Mouse (Mus musculus) left cerebral cortex, adult 2 months (tissue): ENCODE measurements around the gene Ppp4c. TPM values are rescaled to one million over a fixed set of nuclear protein-coding genes. Genes with fewer than 3 reads are reported as not detected.

ENCODE experiments used
- DNase-seq, 2 experiments: peaks; one replicate each; pipeline ENCODE4 v3.0.0; 2021 to 2022; ENCODE audit warnings: low spot score in 2 of 2, mixed read lengths in 1 of 2; ENCODE audit errors: extremely low spot score in 1 of 2
- H3K27ac ChIP-seq: fragments of 200-600 bp; 2 replicates; pipeline ENCODE4 v1.8.1; 2022
- H3K4me3 ChIP-seq: fragments of 200-600 bp; 2 replicates; pipeline ENCODE4 v1.8.1; 2022
- CTCF ChIP-seq: fragments of 200-600 bp; IDR thresholded peaks from 2 replicates; pipeline ENCODE4 v1.8.1; 2022; ENCODE audit warnings: antibody characterized with exemption, mild to moderate bottlenecking, moderate library complexity
- intact Hi-C: fragments of 180-260 bp; cut with DNase I; formaldehyde crosslinking; loops from one replicate; pipeline ENCODE4 v1.15.1; 2025
- total RNA-seq, 2 experiments: library from RNA; stranded (reverse); gene quantifications; 2 replicates each; pipeline ENCODE4 v1.2.3; 2021

Gene Ppp4c
- total RNA-seq, 2 experiments from 2014 or later, result 50.4 TPM

- H3K27ac ChIP-seq, result peak overlapping the region; percentile 96
- H3K4me3 ChIP-seq, result no peak overlapping the region
- DNase-seq, result no peak
- TF ChIP-seq CTCF, result no peak
- intact Hi-C loops, result loop anchor here (1.0 to 10.0 kb wide), 5 partner anchors 15 to 351 kb away; partner anchors contain the start of genes Tufm and Ypel3
Observed at GRCm38 (mm10) chr7:126761529-126762067, 30.7 kb downstream of the Ppp4c start.

- no peak for TF ChIP-seq CTCF
- intact Hi-C loops, result loop anchor here (5.0 to 10.0 kb wide), 3 partner anchors 59 to 351 kb away; partner anchors contain the start of gene Tufm
- Histone ChIP-seq H3K27ac (peak overlapping the region; percentile 96), H3K4me3 (no peak overlapping the region; the same call in 1 of the 2 replicates)
- no peak for DNase-seq
Observed at GRCm38 (mm10) chr7:126760956-126761355, 31.3 kb downstream of the Ppp4c start.

GRCm38 (mm10) chr7:126760391-126760802 lies 31.9 kb downstream of the Ppp4c start:
- DNase-seq, result no peak

DNA sequence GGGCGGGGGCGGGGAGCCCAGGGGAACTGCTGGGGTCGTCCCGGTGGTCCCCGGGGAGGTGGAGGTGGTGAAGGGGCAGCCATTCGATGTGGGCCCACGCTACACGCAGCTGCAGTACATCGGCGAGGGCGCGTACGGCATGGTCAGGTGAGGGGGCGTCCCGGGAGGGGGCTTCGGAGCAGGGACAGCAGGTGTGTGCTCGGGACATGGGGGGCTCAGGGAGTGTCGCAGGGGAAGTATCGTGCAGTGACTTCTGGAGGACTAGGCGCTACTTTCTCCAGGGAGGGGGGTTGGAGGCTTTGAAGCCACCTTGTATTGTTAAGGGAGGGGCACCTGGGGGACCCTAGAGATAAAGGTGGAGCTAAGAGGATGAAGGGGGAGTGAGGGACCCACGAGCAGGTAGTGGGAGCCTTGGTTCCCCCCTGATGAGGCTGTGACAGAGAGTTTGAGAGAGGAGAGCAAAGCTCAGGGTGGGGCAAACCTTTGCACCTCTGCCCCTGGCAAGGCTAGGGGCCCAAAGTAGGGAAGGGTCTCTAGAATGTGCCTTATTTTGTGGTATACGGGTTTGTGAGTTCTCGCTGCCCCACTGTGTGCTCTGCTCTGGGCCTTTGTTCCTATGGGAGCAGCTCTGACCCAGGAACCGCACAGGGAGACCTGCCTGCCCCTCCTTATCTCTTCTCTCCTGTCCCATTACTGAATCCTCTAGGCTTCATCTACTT lies 32.5 kb downstream of the Ppp4c start:
- no peak for DNase-seq
- TF ChIP-seq CTCF, result no peak
- intact Hi-C loops, result loop anchor here (5.0 to 10.0 kb wide), 3 partner anchors 58 to 352 kb away; partner anchors contain the start of gene Tufm
- Histone ChIP-seq H3K4me3 (peak overlapping the region; percentile 62), H3K27ac (peak overlapping the region; percentile 96)

More at GRCm38 (mm10) chr7:126760391-126760802, 31.9 kb downstream of the Ppp4c start:
- Histone ChIP-seq H3K27ac (peak overlapping the region; percentile 96), H3K4me3 (peak overlapping the region; percentile 62)
- TF ChIP-seq CTCF, result no peak
- intact Hi-C loops, result loop anchor here (5.0 to 10.0 kb wide), 3 partner anchors 58 to 352 kb away; partner anchors contain the start of gene Tufm

GRCm38 (mm10) chr7:126759050-126759671 lies 33.1 kb downstream of the Ppp4c start, which contains the start of gene Mapk3:
Mapk3 (plus strand) TSS chr7:126759601.
- Histone ChIP-seq H3K4me3 (peak within 1 kb of the TSS; percentile 62), H3K27ac (peak within 1 kb of the TSS; percentile 96)
- intact Hi-C loops, result no loop called here
- peak; percentile 78 for TF ChIP-seq CTCF
- peak; percentile 83 to 87 for DNase-seq

- no peak overlapping the region for H3K4me3 ChIP-seq
- peak overlapping the region; percentile 80; the same call in 1 of the 2 replicates for H3K27ac ChIP-seq
- intact Hi-C loops, result no loop called here
- DNase-seq, result no peak
- TF ChIP-seq CTCF, result no peak
Observed at GRCm38 (mm10) chr7:126758539-126758938, 33.8 kb downstream of the Ppp4c start.

GRCm38 (mm10) chr7:126754866-126755265 lies 37.4 kb downstream of the Ppp4c start:
- peak; percentile 96 for TF ChIP-seq CTCF
- intact Hi-C loops, result no loop called here
- Histone ChIP-seq H3K27ac (no peak overlapping the region), H3K4me3 (no peak overlapping the region)
- DNase-seq, result peak; percentile 65 to 72

DNA sequence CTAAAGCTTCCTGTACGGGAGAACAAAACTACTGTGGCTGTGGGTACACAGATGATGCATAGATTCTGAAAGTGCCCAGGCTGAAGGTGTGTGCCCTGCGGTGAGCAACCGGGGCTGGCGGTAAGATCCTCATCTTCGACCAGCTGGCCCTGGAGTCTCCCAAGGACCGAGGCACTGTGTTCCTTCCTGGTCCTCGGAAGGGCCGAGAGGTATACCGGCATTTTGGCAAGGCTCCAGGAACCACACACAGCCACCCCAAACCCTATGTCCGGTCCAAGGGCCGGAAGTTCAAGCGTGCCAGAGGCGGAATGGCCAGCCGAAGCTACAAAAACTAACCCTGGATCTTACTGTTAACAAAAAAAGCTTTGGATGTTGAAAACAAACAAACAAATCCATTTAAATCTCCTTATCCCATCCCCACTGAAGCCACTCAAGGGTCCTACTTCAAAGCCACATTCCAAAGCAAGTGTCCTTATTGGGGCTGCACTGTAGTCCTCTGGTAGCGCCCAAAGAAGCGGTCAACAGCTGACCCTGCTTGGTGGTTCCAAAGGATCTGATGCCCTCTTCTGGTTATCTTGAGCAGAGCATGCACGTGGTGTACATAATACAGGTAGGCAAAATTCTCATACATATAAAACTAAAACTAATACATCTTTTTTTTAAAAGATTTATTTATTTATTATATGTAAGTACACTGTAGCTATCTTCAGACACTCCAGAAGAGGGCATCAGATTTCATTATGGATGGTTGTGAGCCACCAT lies 42.5 kb downstream of the Ppp4c start:
- no peak overlapping the region for H3K4me3 ChIP-seq
- TF ChIP-seq CTCF, result peak; percentile 21; the same call in 1 of the 2 replicates
- intact Hi-C loops, result no loop called here
- no peak for DNase-seq
- H3K27ac ChIP-seq, result no peak overlapping the region

- no peak overlapping the region for H3K4me3 ChIP-seq
- no peak for TF ChIP-seq CTCF
- H3K27ac ChIP-seq, result no peak overlapping the region
- intact Hi-C loops, result no loop called here
- no peak for DNase-seq
Observed at GRCm38 (mm10) chr7:126748824-126749223, 43.5 kb downstream of the Ppp4c start.

- no peak overlapping the region for H3K27ac ChIP-seq
- intact Hi-C loops, result no loop called here
- DNase-seq, result no peak
- no peak overlapping the region for H3K4me3 ChIP-seq
- TF ChIP-seq CTCF, result no peak
Observed at GRCm38 (mm10) chr7:126746798-126747197, 45.5 kb downstream of the Ppp4c start.

- H3K4me3 ChIP-seq, result no peak overlapping the region
- intact Hi-C loops, result no loop called here
- peak overlapping the region; percentile 25; the same call in 1 of the 2 replicates for H3K27ac ChIP-seq
- no peak for TF ChIP-seq CTCF
- DNase-seq, result no peak
Observed at GRCm38 (mm10) chr7:126746066-126746465, 46.2 kb downstream of the Ppp4c start.
